Mouse (Mus musculus) inflammation-experienced regulatory T-cells, adult 16 weeks (primary cell): ENCODE results near the gene Tifa. TPM values are rescaled to one million over a fixed set of nuclear protein-coding genes. Genes with fewer than 3 reads are reported as not detected.

Experiments
- polyA plus RNA-seq: library from polyadenylated mRNA; unstranded; fragments of 100-300 nt; shearing (Covaris generic); gene quantifications from one replicate; pipeline ENCODE4 v1.2.1, GENCODE M21; 2017

Tifa gene
- 1.0 TPM for polyA plus RNA-seq

DNA sequence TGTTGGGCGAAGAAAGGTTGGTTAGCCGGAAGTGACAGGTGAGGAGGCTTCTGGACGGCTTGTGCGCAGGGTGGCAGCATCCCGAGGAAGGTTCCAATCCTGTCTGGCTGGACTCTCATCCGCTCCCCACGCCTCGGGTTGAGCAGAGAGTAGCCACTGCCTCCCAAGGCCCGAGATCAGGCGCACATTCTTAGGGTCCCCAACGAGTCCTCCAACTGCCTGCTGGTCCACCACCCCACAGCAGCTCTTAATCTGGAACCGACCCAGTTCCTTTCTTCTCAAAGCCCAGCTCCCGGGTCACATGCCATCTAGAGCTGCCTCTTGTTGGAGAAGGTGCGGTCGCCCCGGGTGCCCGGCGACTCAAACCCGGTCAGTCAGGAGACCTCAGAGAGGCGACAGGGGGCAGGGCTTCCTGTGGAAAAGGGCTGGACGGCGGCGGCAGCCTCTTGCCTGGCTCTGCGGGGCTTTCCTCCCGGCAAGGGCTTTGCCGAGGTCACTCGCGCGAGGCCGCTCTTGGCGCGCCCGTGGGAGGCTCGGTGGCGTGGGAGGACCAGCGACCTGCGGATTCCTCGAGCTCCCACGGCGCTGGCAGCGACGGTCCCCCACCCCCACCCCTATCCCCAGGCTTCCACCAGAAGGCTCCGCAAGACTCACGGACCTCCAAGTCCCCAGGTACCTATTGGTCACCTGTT lies at the start of gene Tifa:
Tifa (plus strand) TSS at position 306 of the 692 bp plus-strand sequence.

DNA sequence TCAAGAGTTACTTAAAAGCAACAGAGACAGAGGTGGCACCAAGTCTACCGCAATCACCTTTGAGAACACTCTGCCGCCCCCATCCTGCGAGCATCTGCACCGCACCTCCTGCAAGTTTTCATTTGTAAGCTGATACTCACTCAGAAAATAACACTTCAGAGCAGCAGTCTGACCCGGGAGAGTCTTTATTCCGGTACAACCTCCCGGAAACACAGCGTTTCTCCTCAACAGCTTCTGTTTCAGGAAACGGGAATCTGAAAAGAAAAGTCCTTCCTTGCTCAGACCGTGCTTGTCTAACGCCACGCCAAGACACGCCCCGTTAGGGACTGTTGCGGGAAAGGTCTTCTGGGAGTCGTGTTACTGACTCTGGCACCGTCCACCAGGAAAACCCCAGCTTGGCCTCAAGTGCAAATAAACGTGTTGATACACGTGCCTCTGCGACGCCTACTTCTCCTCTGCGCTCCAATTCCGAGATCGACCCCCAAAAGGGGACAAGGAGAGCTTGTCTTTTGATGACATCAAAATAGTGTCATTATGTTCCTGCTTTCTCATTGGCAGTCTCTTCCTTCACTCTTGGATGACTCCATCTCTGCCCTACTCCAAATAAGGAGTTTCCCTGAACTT lies 9.5 kb upstream of the Tifa start, which contains the start of gene Alpk1:
Alpk1 (minus strand) TSS at position 507 of the 624 bp plus-strand sequence.

DNA sequence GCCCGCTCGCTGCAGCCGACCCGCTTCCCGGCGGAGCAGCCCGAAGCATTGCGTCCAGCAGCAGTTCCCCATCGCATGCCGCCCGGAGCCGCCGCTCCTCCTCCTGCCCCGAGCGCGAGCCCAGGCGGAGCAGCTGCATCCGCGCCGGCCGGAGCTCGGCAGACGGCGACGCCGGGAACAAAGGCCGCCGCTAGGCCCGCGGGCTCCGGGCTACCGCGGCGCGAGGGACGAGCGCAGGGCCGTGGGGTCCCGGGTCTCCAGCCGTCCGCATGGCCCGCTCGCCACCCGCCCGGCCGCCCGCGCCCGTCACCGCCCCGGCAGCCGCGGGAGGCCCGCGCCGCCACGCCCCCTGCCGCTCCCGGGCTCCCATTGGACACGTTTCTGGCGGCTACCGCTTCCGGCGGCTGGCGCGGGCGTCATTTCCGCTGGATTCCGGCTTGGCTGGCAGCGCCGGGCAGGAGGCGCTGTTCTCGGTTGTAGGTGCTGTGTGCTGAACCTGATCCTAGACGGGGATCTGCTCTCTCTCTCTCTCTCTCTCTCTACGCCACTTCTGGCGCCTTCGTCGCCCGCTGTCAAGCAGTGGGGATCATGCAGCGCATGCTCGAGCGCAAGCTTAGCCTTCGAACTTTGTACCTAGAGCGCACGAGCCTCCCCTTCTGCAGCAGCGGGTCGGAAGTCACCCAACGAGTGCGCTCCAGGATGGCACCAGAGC lies 47.7 kb downstream of the Tifa start, which contains the start of gene Ap1ar:
Ap1ar (minus strand) TSS at position 370 of the 712 bp plus-strand sequence.

Other genes starting within 250 kb of the Tifa start
- gene Larp7, start 236.5 kb upstream of the Tifa start, polyA plus RNA-seq = 56.0 TPM
- 4.5 TPM for gene Zgrf1, start 236.3 kb upstream of the Tifa start, polyA plus RNA-seq
- not detected for gene Neurog2, start 156.7 kb upstream of the Tifa start, polyA plus RNA-seq
- 0.69 TPM for gene Alpk1, start 9.3 kb upstream of the Tifa start, polyA plus RNA-seq
- 13.1 TPM for gene Ap1ar, start 47.7 kb downstream of the Tifa start, polyA plus RNA-seq
- 1.2 TPM for gene Fam241a, start 106.5 kb downstream of the Tifa start, polyA plus RNA-seq